Mouse (Mus musculus) forebrain, embryonic 11.5 days (tissue): ENCODE results near the gene Cd33. TPM values are rescaled to one million over a fixed set of nuclear protein-coding genes. Genes with fewer than 3 reads are reported as not detected.

Experiments
- ATAC-seq: fragments of 200-750 bp; cut with Nextera tagmentation; replicated peaks from 2 replicates; pipeline ENCODE4 v1.8.0; 2017; ENCODE audit warnings: moderate TSS enrichment; ENCODE audit not compliant: low FRiP score
- DNase-seq: peaks from one replicate; pipeline ENCODE4 v3.0.0-alpha.2; 2017; ENCODE audit warnings: low spot score
- H3K27ac ChIP-seq: fragments of 300-500 bp; sonication (generic); 2 replicates; pipeline ENCODE4 v1.5.1; 2014; ENCODE audit warnings: low read depth, low read length
- H3K27me3 ChIP-seq: fragments of 300-500 bp; sonication (generic); 2 replicates; pipeline ENCODE4 v1.6.1; 2014; ENCODE audit warnings: mild to moderate bottlenecking, low read length, mixed read lengths; ENCODE audit not compliant: control insufficient read depth, insufficient read depth
- H3K36me3 ChIP-seq: fragments of 300-500 bp; sonication (generic); 2 replicates; pipeline ENCODE4 v1.6.1; 2014; ENCODE audit warnings: mild to moderate bottlenecking, low read length, moderate library complexity, mixed read lengths; ENCODE audit not compliant: control insufficient read depth, insufficient read depth
- H3K4me1 ChIP-seq: fragments of 300-500 bp; sonication (generic); replicated peaks from 2 replicates; pipeline ENCODE4 v1.6.1; 2014; ENCODE audit warnings: low read length, mixed read lengths; ENCODE audit not compliant: control insufficient read depth, insufficient read depth
- H3K4me2 ChIP-seq: fragments of 300-500 bp; sonication (generic); 2 replicates; pipeline ENCODE4 v1.6.1; 2014; ENCODE audit warnings: low read depth, mild to moderate bottlenecking, low read length, moderate library complexity, mixed read lengths; ENCODE audit not compliant: severe bottlenecking
- H3K4me3 ChIP-seq: fragments of 300-500 bp; sonication (generic); 2 replicates; pipeline ENCODE4 v1.5.1; 2014; ENCODE audit warnings: low read depth, low read length
- H3K9ac ChIP-seq: fragments of 300-500 bp; sonication (generic); 2 replicates; pipeline ENCODE4 v1.6.1; 2014; ENCODE audit warnings: low read length
- H3K9me3 ChIP-seq: fragments of 300-500 bp; sonication (generic); 2 replicates; pipeline ENCODE4 v1.6.1; 2016; ENCODE audit warnings: low read length, mixed read lengths; ENCODE audit not compliant: control insufficient read depth
- WGBS: fragments of 180-500 bp; shearing (Covaris S2); extraction: QIAGEN DNeasy Blood & Tissue Kit; methylation state at CpG from one replicate; pipeline ENCODE4 v1.1.7; 2014; 5-methylcytosine and 5-hydroxymethylcytosine counted together
- polyA plus RNA-seq: library from polyadenylated mRNA; unstranded; fragments of >200 nt; fragmentation: Nextera tagmentation; extraction: Ambion mirVana; gene quantifications from 2 replicates; pipeline ENCODE4 v1.2.1, GENCODE M21; 2014

Gene Cd33
- polyA plus RNA-seq, 1 experiment from 2014 or later: 0.71 TPM

DNA sequence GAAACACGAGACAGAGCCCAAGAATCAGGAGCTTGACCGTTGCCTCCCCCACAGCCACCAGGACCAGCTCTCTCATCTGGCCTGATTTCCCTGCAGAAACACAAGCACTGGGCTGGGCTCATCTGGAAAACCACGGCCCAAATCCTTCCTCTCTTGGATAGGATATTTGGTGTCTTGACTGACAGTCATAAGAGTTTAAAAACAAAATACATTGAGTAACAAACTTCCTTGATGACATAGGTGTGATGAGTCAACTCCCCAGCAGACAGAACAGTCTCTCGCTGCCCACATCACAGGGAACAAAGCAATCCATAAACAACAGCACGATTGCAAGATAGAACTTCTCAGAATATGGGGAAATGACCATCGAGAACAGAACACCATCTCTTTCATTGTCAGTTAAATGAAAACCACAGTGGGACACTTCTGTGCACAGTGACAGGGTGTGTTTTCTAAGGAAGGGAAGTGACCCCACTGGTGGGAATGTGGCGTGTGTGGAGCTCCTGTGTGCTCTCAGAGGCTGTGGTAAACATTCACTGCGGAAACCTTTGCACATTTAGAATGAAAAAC lies 13.9 kb downstream of the Cd33 start:
- Histone ChIP-seq H3K4me1 (no peaks in the 10 kb centered on the region), H3K36me3 (no peaks in the 10 kb centered on the region), H3K4me2 (no peak overlapping the region), H3K9me3 (no peaks in the 10 kb centered on the region), H3K4me3 (no peak overlapping the region), H3K27me3 (no peaks in the 10 kb centered on the region), H3K27ac (no peak overlapping the region), H3K9ac (no peak overlapping the region)
- 84% methylated on average over 8 of the region's 8 CpGs for WGBS
- ATAC-seq (no peak), DNase-seq (no peak)

DNA sequence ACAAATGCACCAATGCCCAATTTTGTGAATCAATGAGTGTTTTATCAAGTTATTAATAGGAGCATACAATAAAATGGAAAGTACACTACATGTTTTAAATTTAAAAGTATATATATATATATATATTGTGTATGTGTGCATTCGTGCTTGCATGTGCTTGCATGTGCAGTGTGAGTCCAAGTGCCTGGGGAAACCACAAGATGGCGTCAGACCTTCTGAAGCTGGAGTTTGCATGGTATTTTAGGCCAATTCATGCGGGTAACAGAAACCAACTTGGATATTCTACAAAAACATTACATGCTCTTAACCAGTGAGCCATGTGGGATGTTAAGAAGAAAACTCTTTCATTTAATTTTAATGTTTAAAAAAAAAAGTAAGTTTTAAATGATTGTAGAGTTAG lies 18.9 kb downstream of the Cd33 start:
- H3K4me1 ChIP-seq: no peaks in the 10 kb centered on the region
- no peak for DNase-seq
- H3K4me3 ChIP-seq: no peak overlapping the region
- ATAC-seq: no peak
- H3K9ac ChIP-seq: no peak overlapping the region
- WGBS: 54% methylated on average over 3 of the region's 3 CpGs
- no peak overlapping the region for H3K27ac ChIP-seq
- H3K4me2 ChIP-seq: no peak overlapping the region
- no peaks in the 10 kb centered on the region for H3K9me3 ChIP-seq
- H3K36me3 ChIP-seq: no peaks in the 10 kb centered on the region
- H3K27me3 ChIP-seq: no peaks in the 10 kb centered on the region

DNA sequence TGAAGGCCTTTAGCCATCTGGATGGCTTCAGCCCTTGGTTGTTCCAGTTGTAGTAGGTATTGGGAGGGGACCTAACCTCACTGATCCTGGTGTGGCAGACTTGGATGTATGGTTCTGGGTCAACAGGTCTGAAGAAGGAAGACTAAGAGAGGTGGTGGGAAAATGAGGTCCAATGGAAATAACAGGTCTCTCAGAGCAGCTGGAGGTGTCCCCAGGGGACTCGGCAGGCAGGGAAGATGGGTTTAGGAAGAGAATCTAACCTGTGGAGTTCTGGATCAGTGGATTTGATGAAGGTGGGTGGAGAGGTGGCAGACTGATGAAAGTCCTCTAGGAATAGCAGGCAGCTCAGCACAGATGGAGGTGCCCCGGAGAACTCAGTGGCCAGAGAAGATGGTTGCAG lies 21.5 kb downstream of the Cd33 start:
- ATAC-seq (no peak), DNase-seq (no peak)
- no peak overlapping the region for H3K4me3 ChIP-seq
- H3K9ac ChIP-seq: no peak overlapping the region
- no peaks in the 10 kb centered on the region for H3K4me1 ChIP-seq
- no peaks in the 10 kb centered on the region for H3K9me3 ChIP-seq
- H3K4me2 ChIP-seq: no peak overlapping the region
- H3K27ac ChIP-seq: no peak overlapping the region
- H3K36me3 ChIP-seq: no peaks in the 10 kb centered on the region
- no peaks in the 10 kb centered on the region for H3K27me3 ChIP-seq
- 87% methylated on average over 2 of the region's 2 CpGs for WGBS

DNA sequence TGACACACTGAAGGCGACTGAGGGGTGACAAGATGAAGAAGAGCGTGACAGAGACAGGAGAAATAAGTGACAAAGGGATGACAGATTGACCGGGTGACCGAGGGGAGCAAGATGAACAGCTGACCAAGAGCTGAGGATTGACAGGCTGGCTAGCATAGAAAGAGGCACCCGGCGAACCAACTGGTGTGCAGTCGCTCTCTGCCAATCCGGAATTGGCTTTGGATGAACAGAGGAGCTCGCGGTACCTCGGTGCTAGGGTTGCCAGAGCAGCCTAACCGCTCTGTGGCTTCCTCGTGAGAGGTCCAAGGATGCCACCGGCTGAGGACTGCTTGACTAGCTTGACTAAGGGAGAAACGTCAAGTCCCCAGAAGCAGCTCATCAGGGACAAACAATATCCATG lies 25.9 kb downstream of the Cd33 start:
- Histone ChIP-seq H3K4me1 (no peaks in the 10 kb centered on the region), H3K9me3 (no peaks in the 10 kb centered on the region), H3K27me3 (no peaks in the 10 kb centered on the region), H3K27ac (no peak overlapping the region), H3K4me3 (no peak overlapping the region), H3K4me2 (no peak overlapping the region), H3K36me3 (no peaks in the 10 kb centered on the region), H3K9ac (no peak overlapping the region)
- WGBS: 91% methylated on average over 15 of the region's 15 CpGs
- no peak for DNase-seq
- ATAC-seq: no peak

DNA sequence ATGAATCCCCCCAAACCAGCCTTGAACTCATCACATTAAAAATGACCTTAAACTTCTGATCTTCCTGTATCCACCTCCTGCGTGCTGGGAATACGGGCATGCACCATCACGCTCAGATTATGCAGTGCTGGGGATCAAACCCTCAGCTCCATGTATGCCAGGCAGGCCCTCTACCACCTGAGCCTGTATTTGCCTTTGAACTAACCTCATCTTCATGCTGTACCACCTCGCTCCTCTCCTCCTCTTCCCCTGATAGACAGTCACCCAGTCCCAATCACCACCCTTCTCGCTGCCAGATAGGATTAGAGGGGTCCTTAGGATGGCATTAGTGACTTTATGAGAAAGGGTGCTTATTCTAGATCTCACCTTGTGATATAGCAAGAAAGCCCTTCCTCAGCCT lies 29.2 kb downstream of the Cd33 start:
- no peak overlapping the region for H3K27ac ChIP-seq
- no peaks in the 10 kb centered on the region for H3K27me3 ChIP-seq
- H3K4me1 ChIP-seq: no peaks in the 10 kb centered on the region
- H3K4me3 ChIP-seq: no peak overlapping the region
- H3K9me3 ChIP-seq: no peaks in the 10 kb centered on the region
- DNase-seq (no peak), ATAC-seq (no peak)
- no peak overlapping the region for H3K9ac ChIP-seq
- no peaks in the 10 kb centered on the region for H3K36me3 ChIP-seq
- 90% methylated on average over 5 of the region's 5 CpGs for WGBS
- no peak overlapping the region for H3K4me2 ChIP-seq

DNA sequence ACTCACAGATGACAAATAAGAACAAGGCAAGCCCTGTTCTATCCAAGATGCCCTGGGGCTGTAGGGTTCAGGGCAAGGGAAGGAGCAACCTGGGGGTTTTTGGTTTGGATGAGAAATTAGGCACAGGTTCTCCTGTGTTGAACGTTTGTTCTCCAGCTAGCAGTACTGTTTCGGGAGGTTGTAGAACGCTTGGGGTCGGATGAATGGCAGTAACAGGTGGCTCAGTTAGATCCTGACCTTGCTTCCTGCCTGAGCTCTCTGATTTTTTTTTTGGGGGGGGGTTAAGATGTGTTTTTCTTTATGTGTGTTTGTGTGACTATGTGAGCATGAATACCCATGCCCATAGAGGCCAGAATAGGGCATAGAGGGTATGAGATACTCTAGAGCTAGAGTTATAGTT lies 31.7 kb downstream of the Cd33 start:
- no peaks in the 10 kb centered on the region for H3K4me1 ChIP-seq
- no peaks in the 10 kb centered on the region for H3K27me3 ChIP-seq
- H3K36me3 ChIP-seq: no peaks in the 10 kb centered on the region
- H3K4me2 ChIP-seq: no peak overlapping the region
- ATAC-seq: no peak
- no peak overlapping the region for H3K9ac ChIP-seq
- DNase-seq: no peak
- no peak overlapping the region for H3K4me3 ChIP-seq
- H3K27ac ChIP-seq: no peak overlapping the region
- no peaks in the 10 kb centered on the region for H3K9me3 ChIP-seq
- 79% methylated on average over 4 of the region's 4 CpGs for WGBS

DNA sequence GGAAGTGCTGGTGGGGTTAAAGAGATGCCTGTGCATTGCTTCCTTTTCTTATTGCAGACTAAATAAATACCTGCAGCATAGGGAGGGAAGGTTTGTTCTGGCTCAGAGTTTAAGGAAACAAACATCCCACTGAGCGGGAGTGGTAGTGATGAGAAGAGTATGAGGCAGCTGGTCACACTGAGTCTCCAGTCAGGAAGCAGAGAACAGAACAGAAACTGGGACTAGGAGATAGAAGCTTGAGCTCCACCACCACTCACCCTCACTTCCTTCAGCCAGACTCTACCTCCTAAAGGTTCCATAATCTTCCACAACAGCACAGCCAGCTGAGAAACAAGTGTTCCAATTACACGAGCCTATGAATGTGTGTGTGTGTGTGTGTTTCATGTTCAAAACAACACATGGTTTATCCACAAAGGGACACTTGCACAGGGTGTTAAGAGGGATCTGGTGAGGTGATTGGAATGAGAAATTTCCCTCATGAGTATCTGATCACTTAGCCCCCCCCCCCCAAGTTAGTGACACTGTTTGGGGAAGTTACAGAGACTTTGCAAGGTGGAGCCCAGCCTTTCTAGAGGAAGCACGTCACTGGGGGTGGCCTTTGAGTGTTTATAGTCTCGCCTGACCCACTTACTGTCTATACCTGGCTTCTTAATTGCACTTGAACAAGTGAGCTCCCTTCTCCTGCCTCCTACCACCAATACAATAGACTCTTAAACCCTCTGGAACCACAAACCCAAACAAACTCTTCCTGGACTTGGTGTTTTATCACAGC lies 32.3 kb downstream of the Cd33 start:
- Histone ChIP-seq H3K9ac (no peak overlapping the region), H3K4me3 (no peak overlapping the region), H3K4me1 (no peaks in the 10 kb centered on the region), H3K27ac (no peak overlapping the region), H3K9me3 (no peaks in the 10 kb centered on the region), H3K4me2 (no peak overlapping the region), H3K27me3 (no peaks in the 10 kb centered on the region), H3K36me3 (no peaks in the 10 kb centered on the region)
- ATAC-seq (no peak), DNase-seq (no peak)
- WGBS: 61% methylated on average over 4 of the region's 4 CpGs

DNA sequence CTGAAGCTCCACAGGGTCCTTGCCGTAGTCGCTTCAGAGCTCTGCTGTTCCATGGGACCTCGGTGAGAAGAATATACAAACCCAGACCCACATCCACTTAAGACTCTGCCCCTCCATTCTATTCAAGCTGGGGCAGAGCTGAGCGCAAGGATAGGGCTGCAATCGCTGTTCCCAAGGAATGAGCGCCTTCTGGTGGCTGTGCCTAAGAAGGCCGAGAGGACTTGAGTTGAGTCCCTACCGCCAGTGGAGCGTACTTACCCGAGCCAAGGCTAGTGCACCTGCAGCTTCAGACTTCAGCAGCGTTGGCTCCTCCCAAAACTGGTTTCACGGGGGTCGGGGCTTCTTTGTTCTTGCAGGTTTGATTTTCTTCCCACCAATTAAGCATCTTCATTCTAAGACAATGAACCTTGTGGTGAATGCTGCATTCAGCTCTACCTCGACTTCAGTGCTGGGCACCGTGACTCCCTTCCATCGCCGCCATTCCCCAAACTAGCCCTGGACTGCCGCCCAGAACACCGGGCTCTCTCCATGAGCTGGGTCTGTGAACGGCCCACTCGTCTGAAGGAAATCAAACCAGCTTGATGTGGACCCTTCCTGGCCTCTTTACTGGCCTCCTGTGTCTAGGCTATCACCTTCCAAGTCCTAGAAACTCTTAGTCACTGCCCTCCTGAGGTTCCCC lies 48.7 kb downstream of the Cd33 start:
- no peak overlapping the region for H3K4me3 ChIP-seq
- H3K9me3 ChIP-seq: 0 out of 2 replicates have a peak, but pooled peaks cover 2% of the 10 kb centered on the region
- 12% methylated on average over 21 of the region's 21 CpGs for WGBS
- H3K9ac ChIP-seq: no peak overlapping the region
- ATAC-seq (peak; percentile 61), DNase-seq (peak; percentile 70)
- H3K4me1 ChIP-seq: 0 out of 2 replicates have a peak, but pooled peaks cover under 1% of the 10 kb centered on the region
- H3K27me3 ChIP-seq: no peaks in the 10 kb centered on the region
- H3K4me2 ChIP-seq: peak overlapping the region; percentile 24; the same call in 1 of the 2 replicates
- no peak overlapping the region for H3K27ac ChIP-seq
- H3K36me3 ChIP-seq: no peaks in the 10 kb centered on the region
